Mouse (Mus musculus): ENCODE measurements around the gene Vps37b. TPM values are rescaled to one million over a fixed set of nuclear protein-coding genes. Genes with fewer than 3 reads are reported as not detected.
A peak's percentile ranks its signal among the peaks of the same experiment; 100 is the strongest.

The Vps37b gene
- polyA plus RNA-seq, 1 experiment = 40.7 TPM

GRCm38 (mm10) chr5:124030386-124031067 is 1.5 kb downstream of the Vps37b start:
- H3K79me2 ChIP-seq (ENCODE audit: control insufficient read depth, insufficient read depth) = peaks cover 67% of the 10 kb centered on the region
- H3K27me3 ChIP-seq (ENCODE audit: control insufficient read depth, insufficient read depth, insufficient read length) = no peaks in the 10 kb centered on the region
- peak overlapping the region; percentile 96 for H3K4me3 ChIP-seq (ENCODE audit: insufficient read depth, poor library complexity, severe bottlenecking)
- H3K79me3 ChIP-seq (ENCODE audit: low read depth) = peaks cover 64% of the 10 kb centered on the region
- no peak for TF ChIP-seq MYOG (IDR thresholded peaks at IDR 0.05; ENCODE audit: control insufficient read depth, extremely low read depth, insufficient read length)
- TF ChIP-seq MAX (IDR thresholded peaks at IDR 0.05) = no peak
- TF ChIP-seq MYOD1 (IDR thresholded peaks at IDR 0.05; ENCODE audit: control insufficient read depth, insufficient read length, low read depth) = no peak
- no peak for TF ChIP-seq USF1 (IDR thresholded peaks at IDR 0.05; ENCODE audit: low read depth)
- TF ChIP-seq CTCF (IDR thresholded peaks at IDR 0.05; ENCODE audit: control insufficient read depth, insufficient read depth, insufficient read length) = no peak
- TF ChIP-seq FOSL1 (IDR thresholded peaks at IDR 0.05; ENCODE audit: insufficient read depth, low read length, poor library complexity, severe bottlenecking) = no peak
- TF ChIP-seq CEBPB (IDR thresholded peaks at IDR 0.05; ENCODE audit: low read depth) = no peak
- peaks cover 18% of the 10 kb centered on the region for H3K36me3 ChIP-seq (ENCODE audit: control insufficient read depth, insufficient read depth)
- peak overlapping the region; percentile 74 for H3ac ChIP-seq (ENCODE audit: control insufficient read depth, insufficient read length, low read depth)

DNA sequence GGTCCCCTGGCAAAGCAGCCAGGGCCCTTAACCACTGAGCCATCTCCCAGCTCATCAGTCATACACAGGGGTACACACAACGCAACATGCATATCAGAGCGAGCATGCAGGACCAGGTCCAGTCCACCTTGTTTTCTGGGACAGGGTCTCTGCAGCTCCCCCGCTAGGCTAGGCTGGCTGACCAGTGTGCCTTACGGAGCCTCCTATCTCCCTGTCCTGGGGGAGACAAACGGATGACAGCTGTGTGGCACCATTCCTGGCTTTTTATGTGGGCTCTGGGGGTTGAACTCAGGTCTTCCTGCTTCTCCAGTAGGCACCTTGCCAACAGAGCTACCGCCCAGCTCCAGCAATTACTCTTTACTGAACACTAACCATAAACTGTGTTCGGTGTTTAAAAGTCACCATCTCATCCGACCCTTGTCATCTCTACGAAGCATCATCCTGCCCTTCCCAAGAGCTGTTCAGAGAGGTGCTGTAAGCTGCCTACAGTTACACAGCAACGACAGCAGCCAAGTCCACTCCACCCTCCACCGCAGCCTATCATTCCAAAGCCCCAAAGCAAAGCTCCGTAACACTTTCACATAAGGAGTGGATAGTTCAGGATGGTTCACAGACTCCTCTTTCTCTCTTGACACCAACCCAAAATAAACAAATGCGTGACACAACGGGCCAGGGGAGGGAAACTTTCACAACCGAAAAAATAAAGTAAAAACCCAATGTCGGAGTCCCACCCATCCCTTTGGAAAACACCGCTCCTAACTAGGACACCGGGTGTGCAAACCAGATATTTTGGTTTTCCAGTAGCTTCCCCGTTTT is 2.6 kb downstream of the Vps37b start:
- no peak overlapping the region for H3K4me3 ChIP-seq (ENCODE audit: insufficient read depth, poor library complexity, severe bottlenecking)
- peaks cover 18% of the 10 kb centered on the region for H3K36me3 ChIP-seq (ENCODE audit: control insufficient read depth, insufficient read depth)
- peaks cover 78% of the 10 kb centered on the region for H3K79me2 ChIP-seq (ENCODE audit: control insufficient read depth, insufficient read depth)
- no peak for TF ChIP-seq MAX (IDR thresholded peaks at IDR 0.05)
- TF ChIP-seq MYOD1 (IDR thresholded peaks at IDR 0.05; ENCODE audit: control insufficient read depth, insufficient read length, low read depth) = no peak
- no peak for TF ChIP-seq MYOG (IDR thresholded peaks at IDR 0.05; ENCODE audit: control insufficient read depth, extremely low read depth, insufficient read length)
- no peak for TF ChIP-seq USF1 (IDR thresholded peaks at IDR 0.05; ENCODE audit: low read depth)
- no peak for TF ChIP-seq CEBPB (IDR thresholded peaks at IDR 0.05; ENCODE audit: low read depth)
- no peak for TF ChIP-seq CTCF (IDR thresholded peaks at IDR 0.05; ENCODE audit: control insufficient read depth, insufficient read depth, insufficient read length)
- no peak for TF ChIP-seq FOSL1 (IDR thresholded peaks at IDR 0.05; ENCODE audit: insufficient read depth, low read length, poor library complexity, severe bottlenecking)
- peaks cover 75% of the 10 kb centered on the region for H3K79me3 ChIP-seq (ENCODE audit: low read depth)
- no peaks in the 10 kb centered on the region for H3K27me3 ChIP-seq (ENCODE audit: control insufficient read depth, insufficient read depth, insufficient read length)
- H3ac ChIP-seq (ENCODE audit: control insufficient read depth, insufficient read length, low read depth) = no peak overlapping the region

DNA sequence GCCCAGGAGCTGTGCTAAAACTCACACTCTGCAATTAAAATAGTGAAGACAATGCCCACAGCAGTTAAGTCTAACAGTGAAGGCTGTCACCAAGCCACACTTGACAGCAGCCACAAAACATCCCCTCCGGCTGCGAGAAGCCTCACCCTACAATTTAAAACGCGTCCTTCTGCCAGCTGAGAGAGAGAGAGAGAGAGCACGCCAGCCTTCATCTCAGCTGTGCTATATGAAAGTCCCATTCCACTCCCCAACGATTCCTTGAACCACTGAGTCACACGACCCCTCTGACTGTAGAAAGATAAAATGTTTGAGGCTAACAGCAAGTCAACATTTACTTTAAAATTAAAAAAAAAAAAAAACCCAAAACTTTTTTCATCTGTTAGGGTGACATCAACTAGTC is 3.4 kb downstream of the Vps37b start:
- TF ChIP-seq CEBPB (IDR thresholded peaks at IDR 0.05; ENCODE audit: low read depth) = no peak
- TF ChIP-seq FOSL1 (IDR thresholded peaks at IDR 0.05; ENCODE audit: insufficient read depth, low read length, poor library complexity, severe bottlenecking) = no peak
- TF ChIP-seq CTCF (IDR thresholded peaks at IDR 0.05; ENCODE audit: control insufficient read depth, insufficient read depth, insufficient read length) = no peak
- TF ChIP-seq MYOD1 (IDR thresholded peaks at IDR 0.05; ENCODE audit: control insufficient read depth, insufficient read length, low read depth) = no peak
- no peak for TF ChIP-seq USF1 (IDR thresholded peaks at IDR 0.05; ENCODE audit: low read depth)
- no peak for TF ChIP-seq MYOG (IDR thresholded peaks at IDR 0.05; ENCODE audit: control insufficient read depth, extremely low read depth, insufficient read length)
- TF ChIP-seq MAX (IDR thresholded peaks at IDR 0.05) = no peak
- H3K79me2 ChIP-seq (ENCODE audit: control insufficient read depth, insufficient read depth) = peaks cover 85% of the 10 kb centered on the region
- H3ac ChIP-seq (ENCODE audit: control insufficient read depth, insufficient read length, low read depth) = no peak overlapping the region
- H3K4me3 ChIP-seq (ENCODE audit: insufficient read depth, poor library complexity, severe bottlenecking) = no peak overlapping the region
- no peaks in the 10 kb centered on the region for H3K27me3 ChIP-seq (ENCODE audit: control insufficient read depth, insufficient read depth, insufficient read length)
- peaks cover 18% of the 10 kb centered on the region for H3K36me3 ChIP-seq (ENCODE audit: control insufficient read depth, insufficient read depth)
- H3K79me3 ChIP-seq (ENCODE audit: low read depth) = peaks cover 82% of the 10 kb centered on the region

DNA sequence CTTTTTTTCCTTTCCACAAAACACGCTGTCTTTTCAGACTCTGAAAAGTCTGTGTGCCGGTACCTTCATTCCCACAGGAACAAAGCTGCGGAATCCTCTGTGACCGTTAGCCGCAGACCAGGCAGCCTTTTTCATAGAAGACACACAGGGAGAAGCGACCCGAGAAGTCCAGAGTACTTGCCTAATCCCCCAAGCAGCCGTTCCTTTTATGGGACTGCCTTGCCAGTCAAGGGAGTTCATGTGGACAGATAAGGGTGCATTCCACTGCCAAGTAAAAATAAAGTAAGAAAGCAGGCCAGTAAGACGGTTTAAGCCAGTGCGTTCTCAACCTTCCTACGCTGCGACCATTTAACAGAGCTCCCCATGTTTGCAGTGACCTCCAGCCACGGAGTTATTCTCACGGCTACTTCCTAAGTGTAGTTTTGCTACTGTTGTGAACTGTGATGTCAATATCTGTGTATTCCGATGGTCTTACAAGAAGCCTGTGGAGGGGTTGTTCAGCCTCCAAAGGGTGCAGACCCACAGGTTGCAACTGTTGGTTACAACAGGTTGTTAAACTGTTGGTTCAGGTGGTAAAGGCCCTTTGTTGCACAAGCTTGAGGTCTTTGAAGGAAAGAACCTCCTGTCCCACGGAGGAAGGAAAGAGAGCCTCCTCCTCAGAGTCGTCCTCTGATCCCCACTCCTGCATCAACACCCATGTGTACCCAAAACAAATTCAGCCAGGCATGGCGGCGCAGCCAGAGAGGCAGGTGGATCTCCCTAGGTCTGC is 4.2 kb downstream of the Vps37b start:
- H3ac ChIP-seq (ENCODE audit: control insufficient read depth, insufficient read length, low read depth) = no peak overlapping the region
- H3K79me3 ChIP-seq (ENCODE audit: low read depth) = peaks cover 90% of the 10 kb centered on the region
- no peaks in the 10 kb centered on the region for H3K27me3 ChIP-seq (ENCODE audit: control insufficient read depth, insufficient read depth, insufficient read length)
- H3K79me2 ChIP-seq (ENCODE audit: control insufficient read depth, insufficient read depth) = peaks cover 93% of the 10 kb centered on the region
- peaks cover 21% of the 10 kb centered on the region for H3K36me3 ChIP-seq (ENCODE audit: control insufficient read depth, insufficient read depth)
- no peak overlapping the region for H3K4me3 ChIP-seq (ENCODE audit: insufficient read depth, poor library complexity, severe bottlenecking)
- no peak for TF ChIP-seq MYOD1 (IDR thresholded peaks at IDR 0.05; ENCODE audit: control insufficient read depth, insufficient read length, low read depth)
- TF ChIP-seq CEBPB (IDR thresholded peaks at IDR 0.05; ENCODE audit: low read depth) = no peak
- no peak for TF ChIP-seq CTCF (IDR thresholded peaks at IDR 0.05; ENCODE audit: control insufficient read depth, insufficient read depth, insufficient read length)
- no peak for TF ChIP-seq MAX (IDR thresholded peaks at IDR 0.05)
- no peak for TF ChIP-seq FOSL1 (IDR thresholded peaks at IDR 0.05; ENCODE audit: insufficient read depth, low read length, poor library complexity, severe bottlenecking)
- TF ChIP-seq USF1 (IDR thresholded peaks at IDR 0.05; ENCODE audit: low read depth) = no peak
- no peak for TF ChIP-seq MYOG (IDR thresholded peaks at IDR 0.05; ENCODE audit: control insufficient read depth, extremely low read depth, insufficient read length)

- no peak overlapping the region for H3ac ChIP-seq (ENCODE audit: control insufficient read depth, insufficient read length, low read depth)
- peaks cover 33% of the 10 kb centered on the region for H3K36me3 ChIP-seq (ENCODE audit: control insufficient read depth, insufficient read depth)
- H3K79me2 ChIP-seq (ENCODE audit: control insufficient read depth, insufficient read depth) = peaks cover 100% of the 10 kb centered on the region
- no peak for TF ChIP-seq MYOG (IDR thresholded peaks at IDR 0.05; ENCODE audit: control insufficient read depth, extremely low read depth, insufficient read length)
- TF ChIP-seq USF1 (IDR thresholded peaks at IDR 0.05; ENCODE audit: low read depth) = no peak
- no peak for TF ChIP-seq MYOD1 (IDR thresholded peaks at IDR 0.05; ENCODE audit: control insufficient read depth, insufficient read length, low read depth)
- TF ChIP-seq CEBPB (IDR thresholded peaks at IDR 0.05; ENCODE audit: low read depth) = no peak
- TF ChIP-seq CTCF (IDR thresholded peaks at IDR 0.05; ENCODE audit: control insufficient read depth, insufficient read depth, insufficient read length) = no peak
- TF ChIP-seq FOSL1 (IDR thresholded peaks at IDR 0.05; ENCODE audit: insufficient read depth, low read length, poor library complexity, severe bottlenecking) = no peak
- TF ChIP-seq MAX (IDR thresholded peaks at IDR 0.05) = no peak
- H3K27me3 ChIP-seq (ENCODE audit: control insufficient read depth, insufficient read depth, insufficient read length) = no peaks in the 10 kb centered on the region
- peaks cover 99% of the 10 kb centered on the region for H3K79me3 ChIP-seq (ENCODE audit: low read depth)
- H3K4me3 ChIP-seq (ENCODE audit: insufficient read depth, poor library complexity, severe bottlenecking) = no peak overlapping the region
These were observed 5.5 kb downstream of the Vps37b start for GRCm38 (mm10) chr5:124026568-124026967.

Data from C2C12 (cell line).